Mouse (Mus musculus): ENCODE data around the gene Abhd17a.
"Not testable (repeated sequence)": the region's sequence is repeated elsewhere in the genome, so short reads cannot be mapped to it uniquely, and the experiment has no call there.

Gene Abhd17a

DNA sequence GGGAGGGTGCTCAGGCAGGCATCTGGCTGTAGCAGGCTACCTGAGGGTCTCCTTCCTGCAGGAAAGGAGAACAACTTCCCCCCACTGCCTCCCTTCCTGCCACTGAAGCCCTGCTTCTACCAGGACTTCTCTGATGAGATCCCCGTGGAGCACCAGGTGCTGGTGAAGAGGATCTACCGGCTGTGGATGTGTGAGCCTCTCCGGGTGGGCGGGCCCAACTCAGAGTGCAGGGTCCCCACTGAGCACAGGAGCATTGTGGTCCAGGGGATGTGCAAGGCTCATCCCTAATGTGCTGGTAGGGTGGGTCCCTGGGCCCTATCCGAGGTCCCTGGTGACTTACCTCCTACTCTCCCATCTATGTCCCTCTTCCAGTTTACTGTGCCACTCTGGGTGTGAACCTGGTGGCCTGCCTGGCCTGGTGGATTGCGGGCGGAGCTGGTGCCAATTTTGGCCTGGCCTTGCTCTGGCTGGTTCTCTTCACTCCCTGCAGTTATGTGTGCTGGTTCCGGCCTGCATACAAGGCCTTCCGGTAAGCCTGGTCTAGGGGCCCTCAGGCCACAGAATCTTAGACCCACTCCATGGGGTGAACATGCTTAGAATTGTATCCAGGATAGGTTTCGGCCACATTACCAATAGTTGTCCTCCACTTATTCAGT, 19.3 kb upstream of the Abhd17a start:
- no peak for DNase-seq (ENCODE audit: low read depth, low spot score)

DNA sequence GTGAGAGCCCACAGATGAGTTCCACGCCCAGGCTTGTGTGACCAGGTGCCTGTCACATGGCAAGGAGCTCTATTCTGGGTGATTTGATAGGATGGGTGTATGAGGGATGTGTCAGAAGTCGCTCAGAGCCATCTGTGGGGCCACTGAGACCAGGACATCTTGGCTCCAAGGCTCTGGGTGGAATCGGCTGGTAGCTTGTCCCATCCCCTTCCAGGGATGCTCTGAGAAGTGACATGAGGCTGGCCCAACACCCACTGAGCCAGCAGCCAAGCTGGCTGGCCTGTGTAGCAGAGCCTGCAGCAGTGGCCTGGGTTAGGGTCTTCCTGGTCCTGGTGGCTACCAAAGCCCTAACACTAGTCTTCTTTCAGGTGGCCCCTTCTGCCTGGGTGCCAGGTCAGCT, 18.3 kb upstream of the Abhd17a start:
- DNase-seq (ENCODE audit: low read depth, low spot score) = no peak

DNA sequence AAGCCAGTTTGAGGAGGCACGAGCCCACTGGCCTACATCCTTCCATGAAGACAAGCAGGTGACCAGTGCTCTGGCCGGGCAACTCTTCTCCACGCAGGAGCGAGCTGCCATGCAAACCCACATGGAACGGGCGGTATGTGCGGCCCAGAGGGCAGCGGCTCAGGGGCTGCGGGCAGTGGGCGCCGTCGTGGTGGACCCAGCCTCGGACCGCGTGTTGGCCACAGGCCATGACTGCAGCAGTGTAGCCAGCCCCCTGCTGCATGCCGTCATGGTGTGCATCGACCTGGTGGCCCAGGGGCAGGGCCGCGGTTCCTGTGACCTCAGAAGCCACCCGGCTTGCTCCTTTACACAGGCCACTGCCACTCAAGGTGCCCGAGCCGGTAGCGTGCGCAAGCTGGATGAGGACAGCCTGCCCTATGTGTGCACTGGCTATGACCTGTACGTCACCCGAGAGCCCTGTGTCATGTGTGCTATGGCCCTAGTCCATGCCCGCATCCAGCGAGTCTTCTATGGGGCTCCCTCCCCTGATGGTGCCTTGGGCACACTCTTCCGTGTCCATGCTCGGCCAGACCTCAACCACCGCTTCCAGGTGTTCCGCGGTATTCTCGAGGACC, 16.7 kb upstream of the Abhd17a start:
- no peak for DNase-seq (ENCODE audit: low read depth, low spot score)

DNA sequence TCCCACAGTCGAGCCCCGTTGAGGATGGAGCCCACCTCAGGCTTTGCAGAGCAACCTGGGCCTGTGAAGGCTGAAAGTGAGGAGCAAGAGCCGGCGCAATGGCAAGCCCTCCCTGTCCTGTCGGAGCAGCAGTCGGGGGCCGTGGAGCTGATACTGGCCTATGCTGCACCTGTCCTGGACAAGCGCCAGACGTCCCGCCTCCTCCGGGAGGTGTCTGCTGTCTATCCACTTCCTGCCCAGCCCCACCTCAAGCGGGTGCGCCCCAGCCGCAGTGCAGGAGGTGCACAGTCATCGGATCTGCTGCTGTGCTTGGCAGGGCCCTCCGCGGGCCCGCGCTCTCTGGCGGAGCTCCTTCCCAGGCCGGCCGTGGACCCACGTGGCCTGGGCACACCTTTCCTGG, 16.2 kb upstream of the Abhd17a start:
- DNase-seq (ENCODE audit: low read depth, low spot score) = no peak

DNA sequence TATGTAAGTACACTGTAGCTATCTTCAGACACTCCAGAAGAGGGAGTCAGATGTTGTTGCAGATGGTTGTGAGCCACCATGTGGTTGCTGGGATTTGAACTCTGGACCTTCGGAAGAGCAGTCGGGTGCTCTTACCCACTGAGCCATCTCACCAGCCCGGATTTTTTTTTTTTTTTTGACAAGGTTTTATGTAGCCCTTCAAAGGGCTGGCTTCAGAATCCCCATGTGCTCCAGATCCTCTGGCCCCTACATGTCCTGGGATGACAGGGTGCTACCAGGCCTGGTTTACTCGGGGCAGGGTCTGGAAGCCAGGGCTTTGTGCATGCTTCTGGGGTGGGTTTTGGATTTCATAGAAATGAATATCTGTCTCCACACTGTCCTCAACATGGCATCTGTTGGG, 15.6 kb upstream of the Abhd17a start, which contains the start of gene Gm49322:
TSS of gene Gm49322 (plus strand) at position 301 of the 400 bp plus-strand sequence.
- not testable (repeated sequence) for DNase-seq (ENCODE audit: low read depth, low spot score)

DNA sequence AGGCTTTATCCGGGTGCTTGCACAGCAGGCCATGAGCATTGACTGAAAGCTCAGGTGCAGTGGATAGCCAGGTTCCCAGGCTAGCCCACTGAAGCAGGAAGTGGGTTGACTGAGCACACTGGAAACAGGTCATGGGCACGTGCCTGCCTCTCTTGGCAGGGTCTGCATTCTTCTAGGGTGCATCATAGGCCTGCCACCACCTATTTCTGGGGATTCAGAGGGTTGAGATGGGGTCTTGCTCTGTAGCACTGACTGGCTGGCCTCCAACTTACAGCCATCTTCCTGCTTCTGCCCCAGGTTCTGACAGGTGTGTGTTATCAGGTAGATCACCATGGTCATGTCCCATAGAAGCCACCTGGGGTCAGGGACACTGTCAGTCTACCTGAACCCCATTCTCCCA, 14.8 kb upstream of the Abhd17a start:
- DNase-seq (ENCODE audit: low read depth, low spot score) = no peak

DNA sequence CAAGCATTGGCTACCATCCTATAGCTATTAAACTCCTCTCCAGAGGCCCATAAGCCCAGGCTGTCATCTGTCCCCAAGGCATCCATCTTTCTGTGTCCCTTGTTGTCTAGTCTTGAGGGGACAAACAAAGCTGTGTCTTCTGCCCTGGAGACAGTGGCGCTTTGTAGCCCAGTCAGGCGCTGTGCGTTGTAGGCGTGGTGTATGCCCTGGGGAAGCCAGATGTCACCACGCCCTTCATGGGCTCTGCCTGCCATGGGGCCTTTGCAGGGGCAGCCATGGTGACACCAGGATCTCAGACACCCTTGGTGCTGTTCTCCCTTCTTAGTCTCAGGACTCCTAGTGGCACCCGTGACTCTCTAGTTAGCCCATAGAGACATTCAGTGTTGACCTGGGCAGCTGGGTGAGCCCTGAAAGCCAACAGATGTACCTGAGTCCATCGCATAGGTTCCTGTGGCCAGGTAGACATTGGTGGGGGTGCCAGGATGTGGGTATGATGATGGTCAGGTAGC, 13.9 kb upstream of the Abhd17a start:
- peak; percentile 77 for DNase-seq (ENCODE audit: low read depth, low spot score)

DNA sequence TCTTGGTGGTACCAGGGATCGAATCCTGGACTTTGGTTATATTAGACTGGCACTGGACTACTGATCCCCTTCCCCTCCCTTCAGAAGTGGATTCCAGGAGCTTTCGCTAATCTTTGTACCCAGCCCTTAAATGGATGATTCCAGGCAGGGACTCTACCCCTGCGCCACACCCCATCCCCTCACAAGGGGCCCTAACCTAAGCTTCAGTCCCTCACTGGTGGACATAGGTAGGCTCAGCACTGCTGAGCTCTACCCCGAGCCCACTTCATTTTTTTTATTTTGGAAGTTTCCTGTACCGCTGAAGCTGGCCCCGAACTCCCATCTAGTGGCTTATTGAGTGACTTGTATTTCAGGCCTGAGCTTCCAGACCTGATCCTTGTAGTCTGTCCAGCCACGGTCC, 13.2 kb upstream of the Abhd17a start:
- no peak for DNase-seq (ENCODE audit: low read depth, low spot score)

DNA sequence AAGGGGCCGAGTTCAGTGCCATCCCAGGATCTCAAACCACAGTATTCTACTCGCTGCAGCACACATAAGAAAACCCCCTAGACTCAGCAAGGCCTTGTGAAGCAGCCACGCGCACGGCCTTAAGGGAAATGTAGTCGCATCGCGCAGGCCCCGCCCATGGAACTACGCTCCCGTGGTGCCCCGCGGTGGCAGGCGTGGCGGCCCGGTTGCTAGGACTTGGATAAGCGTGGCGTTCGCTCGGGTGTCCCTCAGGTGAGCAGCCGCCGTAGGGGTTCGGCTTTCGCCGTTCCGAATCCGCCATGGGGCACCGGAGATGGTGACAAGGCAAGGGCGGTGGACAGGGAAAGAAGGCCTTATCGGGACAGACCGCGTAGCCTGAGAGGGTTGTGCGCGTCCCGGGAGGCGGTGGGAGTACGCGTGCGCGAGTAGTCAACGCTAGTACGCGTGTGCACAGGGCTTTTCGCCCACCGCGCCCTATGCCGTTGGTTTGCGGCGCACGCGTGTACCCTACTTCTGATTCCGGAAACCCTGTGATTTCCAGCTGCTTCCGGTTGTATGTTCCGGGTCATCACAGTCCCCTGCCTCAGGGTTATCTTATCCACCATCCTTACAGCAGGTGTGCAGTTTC, 12.7 kb upstream of the Abhd17a start, which contains the start of the genes Scamp4 and Adat3:
TSS of gene Scamp4 (plus strand) at position 175 of the 628 bp plus-strand sequence.
TSS of gene Adat3 (plus strand) at position 183 of the 628 bp plus-strand sequence.
- peak; percentile 90 for DNase-seq (ENCODE audit: low read depth, low spot score)

DNA sequence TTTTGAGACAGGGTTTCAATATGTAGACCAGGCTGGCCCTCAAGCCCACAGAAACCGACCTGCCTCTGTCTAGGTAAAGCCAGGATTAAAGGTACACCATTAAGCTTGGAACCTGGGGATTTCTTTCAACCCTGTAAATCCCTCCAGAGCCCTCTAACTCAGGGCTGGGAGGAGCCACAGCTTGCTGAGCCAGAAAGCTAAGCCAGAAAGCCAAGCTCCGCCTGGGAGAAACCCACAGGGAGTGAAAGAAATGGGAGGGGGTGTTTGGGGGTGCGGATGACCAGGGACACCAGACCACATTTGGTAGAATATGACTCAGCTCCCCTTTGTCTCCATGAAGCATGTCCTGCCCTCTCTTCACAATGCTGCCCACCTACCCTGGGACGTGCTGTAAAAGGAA, 6.2 kb upstream of the Abhd17a start:
- DNase-seq (ENCODE audit: low read depth, low spot score) = no peak

DNA sequence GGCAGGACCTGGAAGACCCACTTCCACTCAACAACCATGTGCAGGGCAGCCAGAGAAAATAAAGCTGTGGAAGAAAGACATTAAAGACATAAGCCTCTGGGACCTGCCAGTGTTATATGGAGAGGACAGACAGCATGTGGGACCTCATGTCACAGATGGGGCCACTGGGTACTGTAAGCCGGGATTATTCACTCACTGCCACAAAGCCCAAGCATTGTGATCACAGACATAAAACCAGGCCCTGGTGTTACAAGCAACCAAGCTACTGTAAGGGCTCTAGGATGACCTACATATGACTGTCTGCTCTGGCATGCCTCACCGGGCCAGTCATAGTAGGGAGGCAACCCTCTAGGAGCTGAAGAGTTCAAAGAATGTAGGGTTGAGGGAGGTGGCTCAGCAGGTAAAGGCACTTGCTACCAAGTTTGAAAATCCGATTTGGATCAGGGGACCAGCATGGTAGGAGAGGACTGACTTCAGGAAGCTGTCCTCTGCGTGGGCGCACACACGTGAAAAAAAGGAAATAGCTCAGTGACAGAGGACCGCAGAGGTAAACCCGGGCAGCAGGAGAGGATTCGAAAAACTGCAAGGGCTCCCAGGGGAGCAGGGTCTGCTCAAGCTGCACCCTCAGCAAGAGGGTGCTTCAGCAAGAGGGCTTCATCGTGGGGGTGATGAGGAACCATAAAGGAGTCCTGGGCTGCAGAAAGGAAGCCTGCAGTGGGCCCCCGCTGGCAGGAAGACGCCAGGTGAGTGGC, 838 bp downstream of the Abhd17a start:
- no peak for DNase-seq (ENCODE audit: low read depth, low spot score)

DNA sequence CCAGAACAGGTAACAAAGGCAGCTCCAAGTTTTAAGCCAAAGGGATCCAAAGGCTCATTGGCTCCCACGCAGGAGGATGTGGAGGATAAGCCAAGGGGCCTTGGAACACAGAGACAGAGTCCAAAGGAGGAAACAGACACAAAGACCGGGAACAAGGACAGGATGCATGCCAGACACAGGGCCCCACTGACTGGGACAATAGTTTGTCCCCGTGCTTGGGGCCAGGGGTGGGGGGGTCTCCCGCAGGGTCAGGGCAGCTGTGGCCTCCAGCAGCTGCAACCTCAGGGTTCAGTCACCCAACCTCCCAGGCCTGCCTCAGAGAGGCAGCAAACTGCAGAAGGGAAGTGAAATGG, 2.9 kb downstream of the Abhd17a start:
- no peak for DNase-seq (ENCODE audit: low read depth, low spot score)

DNA sequence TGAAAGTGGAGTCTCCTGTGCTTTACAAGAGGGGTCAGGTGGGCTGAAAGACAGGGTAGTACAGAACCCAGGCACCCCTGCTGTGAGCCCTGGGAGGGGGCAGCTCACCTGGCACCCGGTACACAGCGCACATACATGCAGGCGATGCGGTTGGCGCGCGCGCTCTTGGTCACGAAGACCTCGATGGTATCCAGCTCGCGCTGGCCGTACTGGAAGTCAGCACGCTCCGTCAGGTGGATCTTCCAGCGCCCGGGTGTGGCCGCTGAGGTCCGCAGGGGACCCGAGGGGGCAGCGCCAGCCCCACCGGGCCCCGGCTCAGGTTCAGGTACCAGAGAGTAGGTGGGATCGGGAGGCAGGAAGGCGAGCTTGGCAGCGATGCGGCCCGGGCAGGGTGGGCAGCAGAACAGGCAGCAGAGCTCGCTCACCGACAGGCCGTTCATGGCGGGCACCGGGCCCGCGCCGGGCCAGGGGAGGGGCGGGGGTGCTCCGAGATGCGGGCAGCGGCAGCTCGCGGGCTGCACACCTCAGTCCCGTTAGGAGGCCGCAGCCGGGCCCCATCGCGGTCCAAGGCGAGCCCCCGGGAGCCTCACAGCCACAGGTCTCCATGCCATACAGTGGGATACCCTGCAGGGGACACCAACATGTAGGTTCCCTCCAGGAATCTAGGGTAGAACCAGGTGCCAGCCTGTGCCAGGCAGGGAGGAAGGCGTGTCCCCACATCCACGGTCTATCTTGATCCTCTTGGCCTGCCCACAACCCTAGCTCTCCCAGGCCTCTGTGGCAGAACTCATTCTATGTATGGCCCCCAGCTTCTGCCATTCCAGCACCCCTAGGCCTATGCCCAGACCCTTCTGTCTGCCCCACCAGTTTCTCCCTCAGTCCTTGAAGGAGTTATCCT, 3.5 kb downstream of the Abhd17a start:
- DNase-seq (ENCODE audit: low read depth, low spot score) = no peak

DNA sequence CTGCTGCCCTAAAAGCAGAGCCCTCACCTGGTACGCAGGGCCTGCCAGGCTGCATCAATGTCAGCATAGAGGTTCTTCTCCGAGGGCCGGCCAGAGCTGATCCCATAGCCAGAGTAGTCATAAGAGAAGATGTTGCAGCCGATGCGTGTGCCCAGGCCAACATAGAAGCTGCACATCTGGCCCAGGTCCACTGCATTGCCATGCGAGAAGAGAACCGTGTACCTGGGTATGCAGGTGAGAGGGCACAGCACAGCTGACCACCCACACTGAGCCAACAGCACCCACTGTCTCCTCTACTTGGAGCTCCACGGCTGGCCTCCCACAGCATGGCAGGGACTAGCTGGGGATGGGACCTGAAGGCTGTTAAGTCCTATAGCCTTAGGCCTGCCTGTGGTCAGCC, 4.6 kb downstream of the Abhd17a start:
- DNase-seq (ENCODE audit: low read depth, low spot score) = no peak

DNA sequence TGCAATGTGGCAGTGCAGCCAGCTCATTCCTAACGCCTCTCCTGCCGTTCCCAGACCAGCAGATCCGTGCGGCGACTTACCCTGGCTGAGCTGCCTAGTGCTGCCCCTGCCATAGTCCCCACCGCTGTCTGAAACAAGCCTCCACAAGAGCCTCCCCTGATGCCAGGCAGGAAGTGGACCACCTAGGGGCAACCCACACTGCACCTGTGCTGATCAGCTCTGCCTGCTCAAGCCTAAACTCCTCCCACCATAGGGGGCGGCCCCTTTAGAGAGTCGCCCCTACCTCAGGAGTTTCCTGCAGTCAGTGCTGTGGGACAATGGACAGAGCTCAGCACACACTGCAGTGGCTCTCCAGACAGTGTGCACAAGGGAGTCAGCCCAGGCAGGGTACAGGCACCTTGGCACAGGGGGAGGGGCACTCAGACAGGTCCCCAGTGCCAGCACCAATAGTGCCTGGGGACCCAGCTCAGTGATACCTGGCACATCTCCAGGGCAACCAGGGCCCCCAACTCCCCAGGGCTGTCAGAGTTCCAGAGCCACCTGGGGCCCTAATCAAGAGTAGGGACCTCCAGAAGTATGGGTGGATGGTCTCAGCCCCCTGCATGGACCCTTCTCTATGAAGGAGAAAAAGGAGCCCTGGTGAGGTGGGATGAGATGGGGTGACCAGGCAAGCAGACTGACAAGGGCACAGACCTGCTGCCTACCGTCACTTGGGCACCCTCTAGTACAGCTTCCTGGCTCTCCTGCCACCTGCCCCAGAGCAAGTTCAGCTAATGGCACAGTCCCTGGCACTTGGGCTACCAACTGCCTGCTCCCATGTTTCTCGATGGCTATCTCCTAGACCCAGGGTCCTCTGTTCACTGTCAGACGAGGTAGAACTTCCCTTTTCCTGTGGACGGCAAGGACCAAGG, 5.2 kb downstream of the Abhd17a start:
- DNase-seq (ENCODE audit: low read depth, low spot score) = no peak

DNA sequence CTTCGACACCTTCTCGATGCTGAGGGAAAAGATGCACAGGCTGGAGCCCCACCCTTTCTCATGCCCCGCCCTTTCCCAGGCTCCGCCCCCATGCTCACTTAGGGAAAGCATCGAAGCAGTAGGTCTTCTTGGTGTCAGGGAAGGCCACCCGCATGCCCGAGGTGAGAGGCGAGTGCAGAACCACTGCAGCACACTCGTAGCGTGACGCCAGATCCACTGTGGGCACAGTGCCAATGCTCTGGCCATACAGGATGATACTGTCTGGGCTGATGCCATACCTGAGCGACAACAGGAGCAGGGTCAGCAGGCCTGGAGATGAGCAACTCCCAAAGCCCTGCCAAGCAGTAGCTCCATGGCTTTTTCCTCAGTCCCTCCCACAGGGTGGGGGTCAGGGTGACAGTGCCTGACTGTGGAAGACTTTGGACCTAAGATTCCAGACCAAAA, 6.1 kb downstream of the Abhd17a start:
- DNase-seq (ENCODE audit: low read depth, low spot score) = no peak

DNA sequence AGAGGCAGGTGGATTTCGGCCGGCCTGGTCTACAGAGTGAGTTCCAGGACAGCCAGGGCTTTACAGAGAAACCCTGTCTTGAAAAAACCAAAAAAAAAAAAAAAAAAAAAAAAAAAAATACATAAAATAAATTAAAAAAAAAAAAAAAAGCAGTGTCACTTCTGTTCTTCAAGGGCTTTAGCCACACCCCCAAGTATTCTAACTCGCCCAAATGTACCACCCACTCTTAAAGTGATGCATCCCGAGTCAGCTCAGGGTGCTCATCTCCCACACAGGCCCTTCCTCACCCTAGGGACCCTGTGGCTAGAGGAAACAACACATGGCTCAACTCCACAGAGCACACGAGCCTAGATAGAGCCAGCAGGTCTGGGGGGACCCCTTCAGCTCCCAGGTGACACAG, 7.1 kb downstream of the Abhd17a start:
- DNase-seq (ENCODE audit: low read depth, low spot score) = no peak

DNA sequence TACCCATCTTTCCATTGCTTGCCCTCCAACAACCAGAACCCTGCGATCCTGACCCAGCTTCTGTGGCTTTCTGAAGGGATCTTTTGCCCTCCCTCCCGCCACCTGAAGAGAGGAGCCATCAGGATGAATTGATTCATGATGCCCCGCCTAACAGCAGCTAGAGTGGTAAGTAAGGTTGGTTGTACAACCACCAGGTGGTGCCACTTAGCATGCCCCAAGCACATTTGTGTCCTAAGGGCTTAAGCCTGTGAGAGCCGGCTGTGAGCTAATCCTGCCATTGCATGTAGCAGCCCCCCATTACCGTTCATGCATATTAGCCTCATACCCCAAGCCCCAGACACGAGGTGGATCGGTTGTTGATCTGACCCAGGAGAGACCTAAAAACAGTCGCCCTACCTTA, 11.2 kb downstream of the Abhd17a start:
- DNase-seq (ENCODE audit: low read depth, low spot score) = peak; percentile 83

DNA sequence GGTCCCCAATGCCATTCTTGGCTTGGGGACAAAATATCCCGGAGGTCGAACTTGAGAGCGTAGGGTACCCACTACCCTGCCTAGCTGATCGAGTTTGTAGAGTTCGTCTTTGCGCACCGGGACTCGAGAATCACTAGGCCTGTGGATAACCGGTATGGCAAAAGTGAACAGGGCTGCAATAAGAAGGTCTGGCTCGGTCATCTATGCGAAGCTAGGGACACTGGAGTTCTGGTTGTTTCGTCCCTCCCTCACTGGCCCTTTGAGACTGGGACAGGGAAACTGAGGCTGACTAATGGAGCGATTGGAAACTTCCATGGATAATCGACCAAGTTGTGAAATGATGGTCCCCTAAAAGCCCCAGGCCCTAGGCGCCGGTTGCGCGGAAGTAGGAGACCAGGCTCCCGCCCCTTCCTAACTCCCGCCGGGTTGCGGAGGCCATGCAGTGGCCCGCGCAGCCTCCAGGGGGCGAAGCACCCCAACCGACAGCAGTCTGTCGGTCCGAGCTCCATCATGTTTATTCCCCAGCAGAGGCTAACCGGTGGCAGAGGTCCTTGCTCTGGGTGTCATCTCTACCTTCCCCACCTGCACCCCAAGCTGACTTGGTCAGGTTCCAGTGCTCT, 11.9 kb downstream of the Abhd17a start:
- peak; percentile 78 for DNase-seq (ENCODE audit: low read depth, low spot score)
